Mouse (Mus musculus) kidney, adult 9 months (tissue): ENCODE results near the gene Mmrn2.

Source experiments
- DNase-seq: peaks from one replicate; pipeline ENCODE4 v3.0.0; 2022

Mmrn2 gene

GRCm38 (mm10) chr14:34375415-34375904 is at the start of gene Mmrn2:
Gene Mmrn2 (plus strand): TSS chr14:34375465.
- no peak for DNase-seq

GRCm38 (mm10) chr14:34326606-34327005 is 48.7 kb upstream of the Mmrn2 start:
- DNase-seq = no peak

GRCm38 (mm10) chr14:34327618-34328017 is 47.6 kb upstream of the Mmrn2 start:
- no peak for DNase-seq

GRCm38 (mm10) chr14:34330657-34331158 is 44.6 kb upstream of the Mmrn2 start:
- DNase-seq = no peak

- DNase-seq = peak; percentile 70
These were observed 43.4 kb upstream of the Mmrn2 start for GRCm38 (mm10) chr14:34331886-34332285.

- no peak for DNase-seq
These were observed 42.8 kb upstream of the Mmrn2 start for GRCm38 (mm10) chr14:34332476-34332875.

GRCm38 (mm10) chr14:34339446-34339845 is 35.8 kb upstream of the Mmrn2 start:
- no peak for DNase-seq

- DNase-seq = no peak
These were observed 33.3 kb upstream of the Mmrn2 start for GRCm38 (mm10) chr14:34341993-34342392.

GRCm38 (mm10) chr14:34343078-34343477 is 32.2 kb upstream of the Mmrn2 start:
- DNase-seq = no peak

GRCm38 (mm10) chr14:34344361-34344760 is 30.9 kb upstream of the Mmrn2 start:
- no peak for DNase-seq

- DNase-seq = no peak
These were observed 29.3 kb upstream of the Mmrn2 start for GRCm38 (mm10) chr14:34345771-34346566.

GRCm38 (mm10) chr14:34347084-34347483 is 28.2 kb upstream of the Mmrn2 start:
- no peak for DNase-seq

- DNase-seq = no peak
These were observed 27.0 kb upstream of the Mmrn2 start for GRCm38 (mm10) chr14:34348301-34348700.

- DNase-seq = no peak
These were observed 26.3 kb upstream of the Mmrn2 start for GRCm38 (mm10) chr14:34349007-34349406.

GRCm38 (mm10) chr14:34351660-34352059 is 23.6 kb upstream of the Mmrn2 start:
- no peak for DNase-seq

- no peak for DNase-seq
These were observed 22.7 kb upstream of the Mmrn2 start for GRCm38 (mm10) chr14:34352523-34352922.

GRCm38 (mm10) chr14:34353326-34353725 is 21.9 kb upstream of the Mmrn2 start:
- no peak for DNase-seq

GRCm38 (mm10) chr14:34354456-34354855 is 20.8 kb upstream of the Mmrn2 start:
- DNase-seq = peak; percentile 84

GRCm38 (mm10) chr14:34355301-34355700 is 20.0 kb upstream of the Mmrn2 start, which contains the start of gene Fam25c:
Gene Fam25c (minus strand): TSS chr14:34355433.
- DNase-seq = no peak

GRCm38 (mm10) chr14:34357671-34358455 is 17.4 kb upstream of the Mmrn2 start:
- peak; percentile 95 for DNase-seq

GRCm38 (mm10) chr14:34359676-34360244 is 15.5 kb upstream of the Mmrn2 start:
- no peak for DNase-seq

GRCm38 (mm10) chr14:34360251-34360650 is 15.0 kb upstream of the Mmrn2 start:
- DNase-seq = peak; percentile 75

- no peak for DNase-seq
These were observed 13.1 kb upstream of the Mmrn2 start for GRCm38 (mm10) chr14:34362135-34362534.
